Mouse (Mus musculus) G1E-ER4 (cell line): Measurements from ENCODE around the gene Pgm1. TPM values are rescaled to one million over a fixed set of nuclear protein-coding genes. Genes with fewer than 3 reads are reported as not detected.

Experiments
- GATA1 ChIP-seq: IDR thresholded peaks from one replicate; pipeline ENCODE4 v1.8.0; 2012; ENCODE audit warnings: low read length, inconsistent platforms
- polyA plus RNA-seq: library from polyadenylated mRNA; stranded (reverse); fragments of >175 nt; gene quantifications from 2 replicates; pipeline ENCODE4 v1.2.3, GENCODE M21; 2012

Pgm1 gene
- polyA plus RNA-seq, 1 experiment = 39.9 TPM

DNA sequence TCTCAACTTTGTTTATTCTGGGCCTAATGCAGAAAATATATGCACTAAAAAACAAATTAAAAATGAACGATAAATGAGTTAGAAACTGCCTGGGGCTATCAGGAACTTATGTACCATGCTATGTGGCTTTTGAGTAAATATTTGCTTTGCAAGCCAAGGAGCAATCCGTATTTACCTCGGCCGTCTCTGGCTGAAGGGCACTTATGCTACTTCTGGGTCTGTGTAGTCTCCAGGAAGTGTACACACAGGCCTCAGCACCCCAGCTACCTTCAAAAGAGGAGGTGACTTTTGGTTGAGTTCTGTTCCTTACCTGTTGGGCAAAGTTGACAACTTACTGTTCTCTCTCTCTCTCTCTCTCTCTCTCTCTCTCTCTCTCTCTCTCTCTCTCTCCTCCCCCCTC is 104.7 kb downstream of the Pgm1 start:
- TF ChIP-seq GATA1 = no peak

DNA sequence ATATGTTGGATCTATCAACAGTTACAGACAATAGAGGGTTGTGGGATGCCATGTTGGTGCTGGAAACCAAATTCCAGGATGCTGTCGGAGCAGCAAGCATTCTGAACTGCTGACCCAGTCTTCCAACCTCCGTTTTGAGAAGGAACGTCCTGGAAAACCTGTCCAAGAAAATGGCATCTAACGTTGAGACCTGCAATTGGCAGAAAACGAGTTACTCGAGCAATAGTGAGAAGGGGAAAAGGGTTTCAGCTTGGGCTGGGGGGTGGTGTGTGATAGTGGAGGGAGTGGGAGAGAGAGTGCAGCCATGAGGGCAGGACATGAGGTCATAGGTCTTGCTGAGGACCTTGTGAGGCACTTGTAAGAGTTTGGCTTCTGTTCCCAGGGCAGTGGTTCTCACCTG is 105.8 kb downstream of the Pgm1 start:
- no peak for TF ChIP-seq GATA1

DNA sequence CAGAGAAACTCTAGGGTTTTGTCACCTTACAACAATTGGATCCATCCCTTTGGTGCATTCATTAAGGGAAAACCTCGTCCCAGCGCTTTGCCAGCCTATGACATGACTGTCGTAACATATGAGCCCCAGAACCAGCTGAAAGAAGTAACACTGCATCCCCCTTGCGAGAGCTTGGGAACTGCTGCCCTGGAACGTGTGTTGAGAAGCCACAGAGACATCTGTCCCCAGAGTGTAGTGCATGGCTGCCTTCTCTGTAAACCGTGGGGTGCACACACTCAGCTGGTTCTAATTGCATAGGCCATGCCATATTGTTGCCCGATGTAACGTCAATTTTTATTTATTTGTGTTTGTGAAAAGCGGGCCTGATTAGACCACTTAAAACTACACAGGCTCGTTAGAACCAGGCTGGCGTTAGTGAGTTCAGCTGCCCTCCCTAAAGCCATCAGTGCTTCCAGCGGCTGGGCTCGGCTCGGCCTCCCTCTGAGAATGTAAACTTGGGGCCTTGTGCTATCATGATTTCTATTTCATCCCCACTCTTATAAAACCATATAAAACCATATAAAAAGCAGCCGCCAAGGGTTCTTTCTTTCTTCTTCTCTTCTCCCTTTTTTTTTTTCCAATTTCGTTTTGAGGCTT is 106.8 kb downstream of the Pgm1 start:
- no peak for TF ChIP-seq GATA1

Other genes with a start within 250 kb of the Pgm1 start
- gene Alg6, start 213.8 kb upstream of the Pgm1 start, polyA plus RNA-seq = 0.13 and 0.35 TPM in 2 replicates
- 1.3 and 1.4 TPM in 2 replicates for gene Efcab7, start 100.2 kb upstream of the Pgm1 start, polyA plus RNA-seq
- 0.73 and 0.81 TPM in 2 replicates for gene Itgb3bp, start 399 bp downstream of the Pgm1 start, polyA plus RNA-seq
- gene Ror1, start 166.4 kb downstream of the Pgm1 start, polyA plus RNA-seq = not detected in 2 replicates